Mouse (Mus musculus) cerebellum, postnatal 25 days (tissue): ENCODE results near the gene Shisa5.
A peak's percentile ranks its signal among the peaks of the same experiment; 100 is the strongest.

Experiments
- DNase-seq, 2 experiments: peaks; one replicate each; pipeline ENCODE4 v3.0.0; 2021; ENCODE audit warnings: mixed read lengths in 2 of 2

The Shisa5 gene

DNA sequence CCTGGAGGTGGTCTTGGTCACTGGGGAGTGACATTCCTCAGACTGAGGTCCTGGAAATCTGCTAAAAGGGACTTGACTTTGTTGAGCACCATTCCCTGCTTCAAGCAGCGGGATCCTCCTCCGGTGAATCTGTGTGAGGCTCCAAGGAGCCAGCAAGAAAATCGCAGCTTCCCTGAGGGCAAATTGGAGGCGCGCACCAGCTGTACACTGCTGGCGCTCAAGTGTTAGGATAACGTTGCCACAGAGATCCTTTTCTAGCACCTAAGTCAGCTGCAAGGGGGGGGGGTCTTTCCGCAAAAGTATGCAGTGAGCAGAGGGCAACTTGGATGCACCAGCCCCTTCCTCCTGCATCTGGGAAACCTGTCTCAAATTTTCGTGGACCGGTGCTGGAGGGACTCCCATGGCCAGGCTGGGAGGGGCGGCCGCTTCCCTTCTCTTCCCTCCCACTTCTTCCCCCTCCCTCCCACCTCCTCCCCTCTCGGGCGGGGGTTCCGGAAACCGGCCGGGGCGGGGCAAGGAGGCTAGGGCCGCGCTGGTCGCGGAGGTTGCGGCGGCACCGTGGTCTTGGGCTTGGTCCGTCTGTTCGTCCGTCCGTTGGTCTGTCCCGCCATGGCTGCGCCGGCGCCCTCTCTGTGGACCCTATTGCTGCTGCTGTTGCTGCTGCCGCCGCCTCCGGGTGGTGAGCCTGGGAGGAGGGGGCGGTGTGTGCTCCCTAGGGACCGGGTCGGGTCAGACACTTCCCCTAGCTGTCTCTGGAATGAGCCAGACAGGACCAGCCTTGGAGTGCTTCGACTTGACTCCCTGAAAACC is at the start of gene Shisa5:
TSS of gene Shisa5 (plus strand) at position 480 of the 810 bp plus-strand sequence.
- peak; percentile 50 to 76 for DNase-seq

DNA sequence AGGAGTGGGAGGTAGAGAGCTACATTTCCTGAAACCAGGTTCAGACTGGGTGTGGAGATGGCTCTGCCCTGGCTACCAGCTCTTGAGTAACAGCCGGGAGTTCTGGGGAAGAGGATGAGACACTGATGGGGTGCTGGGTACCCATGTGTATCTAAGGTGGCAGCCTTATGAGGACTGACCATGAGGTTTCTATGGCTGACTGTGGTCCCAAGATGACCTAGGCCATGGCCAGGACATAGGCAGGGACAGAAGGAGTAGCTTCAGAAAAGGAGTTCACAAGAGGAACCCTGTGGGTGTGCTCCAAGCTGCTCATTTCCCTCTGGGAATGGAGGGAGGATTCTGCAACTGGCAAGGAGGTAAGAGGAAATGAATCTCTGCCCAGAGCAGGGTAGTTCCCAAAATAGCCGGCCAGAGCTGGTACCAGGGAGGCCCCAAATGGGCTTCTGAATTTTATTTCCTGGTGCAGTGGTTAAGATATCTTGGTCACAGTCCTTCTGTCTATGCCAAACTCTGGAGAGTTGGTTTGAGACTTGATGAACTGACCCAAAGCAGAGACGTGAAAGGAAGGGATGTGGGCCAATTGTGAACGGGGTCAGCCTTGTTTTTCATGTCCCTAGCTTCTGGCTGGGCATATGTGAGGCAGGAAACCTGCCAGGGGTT is 48.4 kb upstream of the Shisa5 start:
- DNase-seq: no peak

DNA sequence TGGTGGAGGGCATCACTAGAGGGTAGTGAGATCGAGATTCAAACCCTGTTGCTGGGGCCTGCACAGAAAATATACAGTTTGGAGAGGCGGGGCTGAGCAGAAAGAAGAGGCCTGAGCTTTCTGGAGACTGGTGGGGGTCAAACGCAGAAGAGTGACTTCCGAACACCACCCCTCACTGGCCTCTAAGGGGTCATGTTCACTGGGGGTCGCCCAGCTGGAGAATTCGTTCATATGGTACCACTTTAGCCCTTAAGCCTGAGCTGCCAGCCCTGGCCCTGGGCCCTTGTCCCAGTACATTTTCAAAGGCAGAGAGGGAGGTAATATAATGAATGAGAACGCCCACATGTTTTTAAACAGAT is 47.9 kb upstream of the Shisa5 start:
- peak in 1 of 2 experiments; percentile 26 for DNase-seq

DNA sequence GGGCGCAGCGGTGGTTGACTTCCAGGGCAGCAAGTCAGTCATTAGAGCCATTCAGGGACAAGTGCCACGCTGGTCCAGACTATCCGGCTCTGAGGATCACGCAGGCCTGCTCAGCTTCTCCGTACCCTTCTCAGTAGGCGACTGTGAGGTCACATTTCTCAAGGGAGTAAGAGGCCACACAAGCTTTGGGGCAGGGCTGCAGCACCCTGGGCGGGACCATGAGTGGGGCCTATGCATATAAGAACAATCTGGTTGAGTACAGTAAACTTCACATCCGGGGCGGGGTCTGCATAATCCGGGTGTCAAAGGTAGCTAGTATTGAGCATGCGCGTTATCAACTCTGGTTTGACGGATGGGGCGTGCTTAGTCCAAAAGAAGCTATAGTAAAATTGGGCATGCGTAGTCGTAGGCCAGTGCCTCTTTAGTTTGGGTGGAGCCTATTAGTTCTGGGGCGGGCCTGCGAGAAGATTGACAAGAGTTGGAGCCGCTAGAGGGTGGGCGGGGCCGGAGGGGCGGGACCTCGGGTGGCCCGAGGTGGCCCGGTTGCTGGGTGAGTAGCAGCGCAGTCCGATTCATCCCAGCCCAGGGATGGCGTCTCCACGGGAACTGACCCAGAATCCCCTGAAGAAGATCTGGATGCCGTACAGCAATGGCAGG is 46.8 kb upstream of the Shisa5 start, which contains the start of gene Pfkfb4:
TSS of gene Pfkfb4 (plus strand) at position 351 of the 657 bp plus-strand sequence.
- peak; percentile 86 to 91 for DNase-seq

DNA sequence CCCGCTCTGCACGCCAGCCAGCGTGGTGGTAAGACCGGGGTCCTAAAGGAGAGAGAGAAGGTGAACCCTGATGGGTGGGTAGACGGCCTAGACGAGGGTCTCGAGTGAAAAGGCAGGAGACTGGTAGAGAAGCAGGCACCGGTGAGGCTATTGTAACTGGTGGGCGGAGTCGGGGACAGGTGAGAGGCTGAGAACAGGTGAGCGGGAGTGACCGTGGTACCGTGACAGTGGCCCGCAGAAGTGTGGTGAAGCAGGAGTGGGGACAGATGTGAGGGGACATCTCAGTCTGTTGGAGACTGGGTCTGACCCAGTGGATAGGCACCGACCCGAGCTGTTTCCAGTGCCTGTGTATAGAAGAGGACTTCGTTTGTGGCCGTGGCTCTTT is 46.3 kb upstream of the Shisa5 start:
- DNase-seq: no peak

DNA sequence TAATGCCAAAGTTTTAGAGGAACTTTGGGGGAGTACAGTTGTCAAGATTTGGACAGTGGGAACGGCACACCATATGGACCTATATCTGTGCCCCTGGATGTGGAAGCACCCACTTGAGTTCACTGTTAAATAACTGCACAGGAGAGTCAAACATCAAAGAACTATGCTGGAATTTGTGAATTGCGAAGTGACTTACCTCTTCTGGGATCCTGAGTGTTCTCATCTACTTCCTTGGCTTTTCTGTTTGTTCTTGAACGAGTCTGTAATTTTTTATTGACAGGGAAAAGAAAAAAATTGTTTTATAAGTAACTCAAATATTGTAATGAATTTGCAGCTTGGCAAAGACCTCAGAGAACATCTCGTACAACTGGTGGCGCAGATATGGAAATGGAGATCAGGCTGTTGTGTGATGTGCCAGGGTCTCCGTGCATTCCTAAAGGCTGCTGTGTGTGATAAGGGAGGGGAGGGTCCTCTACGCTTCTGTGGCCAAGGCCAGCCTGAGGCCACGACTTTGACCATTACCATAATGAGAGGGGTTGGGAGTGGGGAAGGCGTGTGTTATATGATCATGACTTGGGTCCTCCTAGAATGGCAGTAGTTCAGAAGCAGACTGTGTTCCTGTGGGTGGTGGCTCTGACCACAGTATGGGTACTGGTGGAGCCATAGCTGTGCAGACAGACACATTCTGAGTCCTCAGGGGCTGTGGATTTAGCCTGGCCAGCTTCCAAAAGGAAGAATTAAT is 45.6 kb upstream of the Shisa5 start:
- DNase-seq: no peak

DNA sequence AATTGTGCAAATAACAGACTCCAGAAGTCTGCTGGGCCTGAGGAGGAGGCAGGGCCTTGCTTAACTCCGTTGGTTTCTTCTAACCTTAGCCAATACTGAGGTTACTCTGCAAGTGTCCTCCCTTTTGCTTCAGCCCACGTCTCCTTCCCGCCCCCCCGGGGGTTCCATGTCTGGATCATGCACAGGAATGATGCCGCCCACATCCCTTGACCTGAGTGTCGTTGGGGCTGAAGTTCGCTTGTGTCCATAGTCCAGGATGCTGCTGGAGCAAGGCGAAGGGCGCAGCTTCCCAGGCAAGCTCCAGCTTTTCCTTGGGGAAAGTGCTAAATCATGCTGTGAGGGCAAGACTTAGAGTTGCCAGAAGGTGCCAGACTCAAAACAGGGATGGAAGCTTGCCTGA is 42.0 kb upstream of the Shisa5 start:
- no peak for DNase-seq

DNA sequence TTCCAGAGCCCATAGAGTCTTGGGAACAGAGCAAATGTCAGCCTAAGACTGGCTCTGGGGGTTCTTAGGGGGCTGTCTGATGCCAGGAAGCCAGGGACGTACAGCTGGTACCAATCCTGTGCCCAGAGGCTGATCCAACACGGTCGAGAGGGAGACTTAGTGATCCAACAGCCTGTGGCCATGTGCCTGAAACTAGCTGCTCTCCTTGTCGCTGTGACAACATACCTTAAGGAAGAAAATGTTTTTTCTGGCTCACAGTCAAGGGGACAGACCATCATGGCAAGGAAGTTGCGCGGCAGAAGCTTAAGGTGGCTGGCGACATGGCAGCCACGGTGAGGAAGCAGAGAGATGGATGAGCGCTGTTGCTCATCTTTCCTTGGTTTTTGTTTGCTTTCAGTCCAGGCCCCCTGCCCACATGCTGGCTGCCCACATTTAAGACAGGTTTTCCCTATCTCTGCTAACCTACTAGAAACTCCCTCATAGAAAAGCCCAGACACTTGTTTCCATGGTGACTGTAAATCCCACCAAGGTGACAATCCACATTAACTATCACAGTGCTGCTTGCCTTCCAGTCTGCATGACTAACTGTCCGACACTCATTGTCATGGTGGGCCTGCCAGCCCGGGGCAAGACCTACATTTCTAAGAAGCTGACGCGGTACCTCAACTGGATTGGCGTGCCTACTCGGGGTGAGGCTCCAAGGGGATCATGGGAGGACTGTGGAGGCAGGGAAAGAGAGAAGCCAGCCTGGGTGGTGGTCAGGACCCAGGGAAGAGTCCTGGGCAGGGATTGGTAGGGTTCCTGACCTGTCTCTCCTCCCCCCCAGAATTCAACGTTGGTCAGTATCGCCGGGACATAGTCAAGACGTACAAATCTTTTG is 39.8 kb upstream of the Shisa5 start:
- no peak for DNase-seq

DNA sequence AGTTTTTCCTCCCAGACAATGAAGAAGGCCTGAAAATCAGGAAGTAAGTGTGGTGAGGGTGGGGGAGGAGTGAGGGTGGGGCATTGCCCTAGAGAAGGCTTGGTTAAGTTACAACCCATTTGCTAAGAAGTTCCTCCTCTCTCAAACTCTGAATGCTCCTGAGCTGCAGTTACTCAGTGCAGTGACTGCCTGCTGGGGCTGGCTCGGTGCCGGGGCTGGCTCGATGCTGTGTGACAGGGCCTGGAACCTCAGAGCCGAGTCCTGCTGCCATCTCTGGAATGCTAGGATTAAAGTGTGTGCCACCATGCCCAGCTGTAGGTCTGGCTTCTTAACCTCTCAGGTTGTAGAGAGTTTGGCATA is 39.2 kb upstream of the Shisa5 start:
- peak; percentile 58 to 79 for DNase-seq

DNA sequence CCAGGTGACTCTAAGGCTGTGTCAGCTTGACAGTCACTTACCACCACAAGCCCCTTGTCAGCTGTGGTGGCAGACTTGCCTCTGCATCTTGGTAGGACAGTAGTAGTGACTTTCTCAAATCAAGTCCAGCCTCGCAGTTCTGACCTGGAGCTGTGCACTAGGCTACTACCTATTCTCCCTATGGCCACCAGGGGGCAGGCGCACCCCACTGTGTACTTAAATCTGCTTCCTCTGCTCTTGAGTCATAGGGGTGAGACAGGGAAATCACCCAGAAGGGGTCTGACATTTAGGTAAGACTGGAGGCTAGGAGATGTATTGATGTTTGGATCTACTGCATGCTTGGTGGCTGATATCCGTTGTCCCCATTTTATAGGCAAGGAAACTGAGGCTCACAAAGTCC is 37.6 kb upstream of the Shisa5 start:
- DNase-seq: peak; percentile 69 to 79

DNA sequence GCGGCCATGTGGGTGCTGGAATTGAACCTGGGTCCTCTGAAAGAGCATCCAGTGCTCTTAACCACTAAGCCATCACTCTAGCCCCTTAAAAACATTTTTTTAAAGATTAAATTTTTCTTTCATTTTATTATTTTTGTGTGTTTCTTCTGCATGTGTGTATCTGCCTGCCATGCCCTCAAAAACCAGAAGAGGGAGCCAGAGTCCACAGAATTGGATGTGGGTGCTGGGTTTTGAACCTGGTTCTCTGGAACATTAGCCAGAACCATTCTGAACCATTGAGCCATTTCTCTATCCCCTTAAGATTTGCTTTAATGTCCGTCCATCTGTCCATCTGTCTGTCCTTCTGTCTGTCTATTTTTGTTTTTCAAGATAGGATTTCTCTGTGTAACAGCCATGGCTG is 35.2 kb upstream of the Shisa5 start:
- DNase-seq: peak; percentile 52 to 63

DNA sequence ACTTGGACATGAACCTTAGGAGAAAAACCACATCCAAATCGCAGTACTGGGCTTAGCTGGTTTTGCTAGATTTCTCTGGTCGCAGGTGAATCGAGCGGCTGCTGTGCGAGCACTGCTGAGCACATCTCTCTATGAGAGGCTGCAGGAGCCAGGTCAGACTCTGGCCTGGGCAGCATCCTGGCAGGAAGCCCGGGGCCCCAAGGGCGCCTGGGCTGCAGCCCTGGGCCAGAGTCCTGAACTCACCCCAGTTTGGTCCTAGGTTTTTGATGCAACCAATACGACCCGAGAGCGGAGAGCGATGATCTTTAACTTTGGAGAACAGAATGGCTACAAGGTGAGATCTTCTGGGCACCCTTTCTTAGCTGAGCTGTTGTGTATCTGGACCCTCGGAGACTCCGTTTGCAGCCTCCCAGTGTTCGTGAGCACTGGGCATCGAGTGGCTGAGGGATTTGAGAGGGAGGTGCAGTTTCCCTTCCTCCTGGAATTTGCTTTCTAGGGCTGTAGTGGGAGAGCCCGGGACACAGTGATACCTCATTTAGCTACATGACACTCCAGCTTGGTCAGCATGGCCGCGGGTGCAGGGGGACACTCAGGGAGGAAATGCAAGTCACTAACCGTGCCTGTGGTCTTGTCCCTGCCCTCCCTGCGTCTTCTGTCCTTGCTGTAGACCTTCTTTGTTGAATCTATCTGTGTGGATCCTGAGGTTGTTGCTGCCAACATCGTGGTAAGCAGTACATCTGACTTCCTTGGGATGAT is 31.2 kb upstream of the Shisa5 start:
- no peak for DNase-seq

DNA sequence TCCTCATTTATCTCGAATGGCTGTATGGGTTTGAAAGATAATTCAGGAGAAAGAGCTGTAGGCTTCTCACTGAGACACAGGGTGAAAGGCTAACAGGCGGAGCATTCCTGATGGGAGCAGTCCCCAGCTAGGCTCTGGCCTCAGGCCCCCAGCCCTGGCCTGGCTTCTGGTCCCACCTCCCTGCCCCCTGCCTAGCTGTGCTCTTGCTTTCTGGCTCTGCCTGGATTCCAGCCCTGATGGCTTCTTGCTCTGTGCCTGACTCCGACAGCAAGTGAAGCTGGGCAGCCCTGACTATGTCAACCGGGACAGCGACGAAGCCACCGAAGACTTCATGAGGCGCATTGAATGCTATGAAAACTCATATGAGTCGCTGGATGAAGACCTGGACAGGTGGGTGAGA is 30.3 kb upstream of the Shisa5 start:
- no peak for DNase-seq

DNA sequence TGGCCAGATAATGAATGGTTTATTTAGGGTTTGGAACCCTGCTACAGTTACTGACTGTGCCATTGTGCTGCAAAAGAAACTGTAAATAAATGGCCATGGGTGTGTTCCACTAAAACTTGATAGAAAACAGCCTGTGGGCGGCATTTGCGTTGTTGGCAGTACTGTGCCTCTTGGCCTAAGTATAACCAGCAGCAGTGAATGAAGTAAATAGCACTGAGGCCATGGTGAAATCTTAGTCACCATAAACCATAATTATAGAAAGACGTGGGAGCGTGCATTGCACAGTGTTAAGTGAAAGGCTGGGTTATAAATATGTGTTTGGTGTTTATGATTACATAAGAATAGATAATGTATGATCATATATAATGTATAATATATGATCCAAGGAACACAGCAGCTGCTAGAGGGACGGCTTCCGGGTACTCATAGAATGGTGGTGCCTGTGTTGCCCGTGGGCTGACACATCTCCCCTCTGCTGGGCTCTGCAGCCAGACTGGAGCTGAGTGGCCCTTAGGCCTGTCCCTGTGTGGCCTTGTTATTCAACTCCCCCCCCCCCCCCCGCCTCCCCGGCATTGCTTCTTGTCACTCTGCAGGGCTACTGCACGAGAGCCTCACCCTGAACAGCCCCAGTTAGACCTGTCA is 29.2 kb upstream of the Shisa5 start:
- DNase-seq: no peak

DNA sequence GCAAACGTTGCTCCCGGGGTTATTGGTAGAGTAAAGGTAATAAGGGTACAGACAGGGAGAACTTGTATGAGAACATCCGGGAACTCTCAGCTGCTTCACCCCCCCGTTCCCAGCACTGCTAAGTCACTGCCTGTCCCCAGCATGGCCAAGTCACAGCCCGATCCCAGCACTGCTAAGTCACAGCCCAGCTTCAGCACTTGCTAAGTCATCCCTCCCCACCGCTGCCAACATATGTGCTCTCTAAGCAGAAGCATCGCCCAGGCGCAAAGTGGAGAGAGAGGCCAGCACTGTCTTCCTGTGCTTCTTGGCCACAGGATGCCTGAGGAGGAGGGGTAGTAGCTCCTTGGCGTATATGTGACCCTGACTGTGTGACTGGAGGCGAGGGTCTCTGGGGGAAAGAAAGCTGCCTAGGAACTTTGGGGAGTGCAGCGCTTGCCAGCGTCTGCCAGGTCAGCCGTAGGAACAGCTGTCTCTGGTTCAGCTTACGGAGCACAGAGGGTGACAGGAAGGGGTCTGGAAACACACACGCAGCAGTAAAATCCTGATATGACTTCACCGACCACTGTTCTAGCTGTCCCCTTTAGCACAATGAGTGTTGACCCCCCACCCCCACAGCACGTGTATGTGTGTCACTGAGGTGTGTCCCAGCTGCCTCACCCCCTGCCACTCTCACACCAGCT is 28.6 kb upstream of the Shisa5 start:
- DNase-seq: no peak

DNA sequence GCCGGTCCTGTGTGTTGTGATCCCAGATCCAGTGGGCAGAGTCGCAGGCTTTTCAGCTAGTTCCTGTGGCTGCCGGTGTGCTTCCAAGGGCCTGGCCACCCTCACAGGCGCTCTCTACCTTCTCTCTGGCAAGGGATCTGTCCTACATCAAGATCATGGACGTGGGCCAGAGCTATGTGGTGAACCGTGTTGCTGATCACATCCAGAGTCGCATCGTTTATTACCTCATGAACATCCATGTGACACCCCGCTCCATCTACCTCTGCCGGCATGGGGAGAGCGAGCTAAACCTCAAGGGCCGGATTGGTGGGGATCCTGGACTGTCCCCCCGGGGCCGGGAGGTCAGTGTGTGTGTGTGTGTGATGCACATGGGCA is 28.1 kb upstream of the Shisa5 start:
- no peak for DNase-seq

DNA sequence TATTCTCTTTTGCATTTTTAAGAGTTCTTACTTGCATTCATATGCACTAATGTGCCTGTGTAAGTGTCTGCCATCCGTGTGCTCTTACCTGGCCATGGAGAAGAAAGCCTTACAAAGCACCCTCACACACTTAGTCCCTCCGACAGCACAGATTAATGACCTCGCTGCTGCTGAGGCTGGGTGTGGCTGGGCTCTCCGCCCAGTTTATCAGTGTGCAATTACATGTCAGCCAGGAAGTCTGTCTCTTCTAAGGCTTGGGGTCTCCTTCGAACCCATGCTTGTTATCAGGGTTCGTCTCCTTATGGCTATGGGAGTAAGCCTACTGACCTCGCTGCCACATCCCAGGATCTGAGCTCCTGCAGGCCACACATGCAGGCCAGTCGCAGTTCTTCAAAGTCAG is 23.0 kb upstream of the Shisa5 start:
- no peak for DNase-seq

DNA sequence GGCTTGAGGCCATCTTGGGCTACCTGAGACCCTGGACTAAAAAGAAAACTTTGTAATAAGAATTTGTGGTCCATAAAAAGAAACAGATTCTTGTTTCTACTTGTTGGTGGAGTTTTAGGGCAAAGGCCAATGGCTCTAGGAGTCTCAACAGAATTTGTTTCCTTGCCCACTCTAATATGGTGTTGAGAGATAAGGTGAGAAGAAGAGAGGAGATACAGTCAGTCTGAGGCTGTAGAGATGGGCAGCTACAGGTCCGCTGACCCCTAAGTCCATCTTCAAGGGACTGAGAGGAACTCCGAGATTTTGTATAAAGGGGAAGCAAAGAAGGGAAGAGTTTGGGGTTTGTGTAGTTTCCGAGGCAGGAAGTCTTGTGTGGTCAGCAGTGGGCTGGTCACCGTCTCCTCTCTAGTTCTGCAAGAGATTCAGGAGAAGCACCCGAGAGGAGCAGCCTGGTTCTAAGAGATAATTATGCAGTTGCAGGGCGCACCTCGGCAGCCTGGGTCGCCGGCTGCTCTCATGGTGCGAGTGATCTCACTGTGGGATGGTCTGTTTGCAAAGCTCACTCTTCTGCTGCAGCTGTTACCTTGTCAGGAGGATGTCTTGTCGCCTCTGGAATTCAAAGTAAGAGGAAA is 21.3 kb upstream of the Shisa5 start:
- DNase-seq: no peak

DNA sequence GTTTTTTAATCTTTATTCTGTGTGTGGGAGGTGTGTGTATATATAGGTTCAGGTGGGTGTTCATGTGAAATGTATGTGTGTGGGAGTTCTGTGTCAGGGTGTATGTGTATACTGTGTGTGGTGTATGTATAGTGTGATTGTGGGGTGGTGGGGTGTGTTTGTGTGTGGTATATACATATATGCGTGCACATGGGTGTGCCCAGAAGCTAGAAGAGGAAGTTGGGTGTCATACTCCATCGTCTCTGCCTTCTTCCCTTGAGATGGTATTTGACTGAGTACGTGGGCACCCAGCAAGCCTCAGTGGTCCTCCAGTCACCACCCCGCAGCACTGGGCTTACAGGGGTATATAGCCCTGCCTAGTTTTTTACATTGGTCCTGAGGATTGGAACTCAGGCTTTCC is 16.9 kb upstream of the Shisa5 start:
- DNase-seq: no peak
